Mouse (Mus musculus): ENCODE data around the gene Ddx54. TPM values are rescaled to one million over a fixed set of nuclear protein-coding genes. Genes with fewer than 3 reads are reported as not detected.

Gene Ddx54
- polyA plus RNA-seq, 1 experiment from 2014 or later = 64.1 TPM

DNA sequence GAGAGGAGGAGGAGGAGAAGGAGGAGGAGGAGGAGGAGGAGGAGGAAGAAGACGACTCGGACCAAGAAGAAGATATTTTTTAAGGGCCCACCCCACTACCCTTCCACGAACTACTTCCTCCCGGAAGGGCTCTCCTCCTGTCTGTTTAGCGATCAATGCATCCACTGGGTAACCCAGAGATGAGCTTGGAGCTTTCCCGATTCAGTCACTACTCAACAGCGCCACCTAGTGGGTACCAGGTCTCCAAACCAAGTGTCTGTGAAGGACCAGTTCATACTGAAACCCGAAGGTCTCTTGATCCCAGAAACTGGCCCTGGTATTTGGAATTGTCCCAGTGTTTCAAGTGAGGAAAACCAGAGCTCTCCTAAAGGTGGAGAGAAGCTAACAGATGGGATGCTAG lies 6.9 kb upstream of the Ddx54 start:
- H3K9me3 ChIP-seq = no peaks in the 10 kb centered on the region
- peaks cover 30% of the 10 kb centered on the region for H3K36me3 ChIP-seq (replicated peaks)
- WGBS = 6% methylated on average over 8 of the region's 8 CpGs
- H3K27me3 ChIP-seq (ENCODE audit: poor library complexity, severe bottlenecking) = peaks cover 7% of the 10 kb centered on the region; the same call in 1 of the 2 replicates
- peak; percentile 92 for DNase-seq (ENCODE audit: extremely low spot score, low spot score)
- H3K4me1 ChIP-seq = peaks cover 30% of the 10 kb centered on the region
- peak overlapping the region; percentile 51 for H3K4me3 ChIP-seq
- peak overlapping the region; percentile 81 for H3K27ac ChIP-seq

DNA sequence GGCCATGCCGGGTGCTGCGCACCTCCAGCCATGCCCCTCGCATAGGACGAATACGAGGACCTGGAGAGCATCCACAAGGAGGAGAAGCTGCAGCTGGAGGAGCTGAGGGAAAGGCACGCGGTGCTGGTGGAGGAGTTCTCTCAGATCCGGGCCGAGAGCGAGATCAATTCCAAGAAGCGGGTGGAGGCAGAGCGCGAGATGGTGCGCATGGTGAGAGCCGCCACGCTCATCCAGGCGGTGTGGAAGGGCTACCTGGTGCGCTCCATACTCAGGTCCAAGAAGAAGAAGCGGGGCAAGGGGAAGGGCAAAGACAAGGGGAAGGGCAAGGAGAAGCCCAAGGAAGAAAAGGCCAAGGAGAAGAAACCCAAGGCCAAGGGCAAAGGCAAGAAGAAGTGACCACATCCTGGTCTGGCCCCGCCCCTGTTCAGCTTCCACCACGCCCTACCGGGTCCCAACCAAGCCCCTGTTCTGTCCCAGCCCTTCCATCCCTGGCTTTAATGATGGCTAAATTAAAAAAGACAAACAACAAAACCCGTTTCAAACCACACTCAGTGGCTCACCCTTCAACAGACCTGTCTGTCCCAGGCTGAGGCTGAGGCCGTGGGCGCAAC lies 5.8 kb upstream of the Ddx54 start:
- Histone ChIP-seq H3K27ac (0 out of 2 replicates have a peak overlapping the region, but pooled peaks have one; percentile 30), H3K27me3 (ENCODE audit: poor library complexity, severe bottlenecking) (peaks cover 7% of the 10 kb centered on the region; the same call in 1 of the 2 replicates), H3K9me3 (no peaks in the 10 kb centered on the region), H3K4me3 (no peak overlapping the region), H3K4me1 (peaks cover 32% of the 10 kb centered on the region), H3K36me3 (replicated peaks) (peaks cover 27% of the 10 kb centered on the region)
- 71% methylated on average over 25 of the region's 25 CpGs for WGBS
- no peak for DNase-seq (ENCODE audit: extremely low spot score, low spot score)

DNA sequence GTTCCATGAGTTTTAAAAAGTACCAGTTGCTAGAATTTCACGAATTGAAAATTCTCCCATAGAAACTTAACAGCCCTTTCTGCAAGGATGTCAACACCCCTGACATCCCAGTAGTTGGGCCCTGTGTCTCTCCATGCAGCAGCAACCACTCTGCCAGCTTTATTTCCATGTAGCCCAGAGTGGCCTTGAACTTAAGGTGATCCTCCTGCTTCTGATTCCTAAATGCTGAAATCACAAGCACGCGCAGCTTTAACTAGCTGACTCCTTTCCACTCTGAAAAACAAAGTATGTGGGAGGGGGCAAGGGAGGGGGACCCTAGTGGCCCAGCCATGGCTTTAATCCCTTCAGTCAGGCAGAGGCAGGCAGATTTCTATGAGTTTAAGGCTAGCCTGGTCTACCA lies 5.2 kb upstream of the Ddx54 start:
- Histone ChIP-seq H3K36me3 (replicated peaks) (peaks cover 27% of the 10 kb centered on the region), H3K27me3 (ENCODE audit: poor library complexity, severe bottlenecking) (peaks cover 7% of the 10 kb centered on the region; the same call in 1 of the 2 replicates), H3K4me3 (no peak overlapping the region), H3K4me1 (peaks cover 32% of the 10 kb centered on the region), H3K9me3 (no peaks in the 10 kb centered on the region), H3K27ac (no peak overlapping the region)
- no peak for DNase-seq (ENCODE audit: extremely low spot score, low spot score)
- WGBS = 77% methylated on average over 3 of the region's 3 CpGs

DNA sequence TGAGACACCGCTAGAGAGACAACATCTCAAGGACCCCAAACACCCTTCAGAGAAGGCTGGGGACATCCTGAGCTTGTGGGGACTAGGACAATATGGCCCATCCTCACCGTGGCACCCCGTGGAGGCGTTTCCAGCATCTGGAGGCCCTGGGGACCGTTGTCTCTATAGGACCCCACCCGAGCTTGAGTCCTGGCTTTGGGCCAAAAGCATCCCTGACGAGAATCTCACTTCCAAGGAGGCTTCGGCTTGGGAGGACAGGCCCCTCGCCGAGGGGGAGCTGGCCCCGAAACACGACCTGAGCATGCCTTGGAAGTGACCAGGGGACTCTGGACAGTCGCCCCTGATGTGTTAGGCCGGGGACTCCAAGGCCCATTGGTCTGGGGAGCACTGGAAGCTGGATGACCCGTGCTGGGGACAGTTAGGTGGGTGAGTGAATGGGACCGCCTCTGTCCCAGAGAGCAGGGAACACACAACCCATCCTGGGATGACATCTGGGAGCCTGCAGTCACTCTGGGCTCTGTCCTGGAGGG lies 3.2 kb upstream of the Ddx54 start:
- WGBS = 92% methylated on average over 16 of the region's 16 CpGs
- no peak overlapping the region for H3K27ac ChIP-seq
- peaks cover 32% of the 10 kb centered on the region for H3K4me1 ChIP-seq
- H3K36me3 ChIP-seq (replicated peaks) = peaks cover 27% of the 10 kb centered on the region
- peaks cover 7% of the 10 kb centered on the region; the same call in 1 of the 2 replicates for H3K27me3 ChIP-seq (ENCODE audit: poor library complexity, severe bottlenecking)
- H3K4me3 ChIP-seq = no peak overlapping the region
- DNase-seq (ENCODE audit: extremely low spot score, low spot score) = no peak
- H3K9me3 ChIP-seq = no peaks in the 10 kb centered on the region

DNA sequence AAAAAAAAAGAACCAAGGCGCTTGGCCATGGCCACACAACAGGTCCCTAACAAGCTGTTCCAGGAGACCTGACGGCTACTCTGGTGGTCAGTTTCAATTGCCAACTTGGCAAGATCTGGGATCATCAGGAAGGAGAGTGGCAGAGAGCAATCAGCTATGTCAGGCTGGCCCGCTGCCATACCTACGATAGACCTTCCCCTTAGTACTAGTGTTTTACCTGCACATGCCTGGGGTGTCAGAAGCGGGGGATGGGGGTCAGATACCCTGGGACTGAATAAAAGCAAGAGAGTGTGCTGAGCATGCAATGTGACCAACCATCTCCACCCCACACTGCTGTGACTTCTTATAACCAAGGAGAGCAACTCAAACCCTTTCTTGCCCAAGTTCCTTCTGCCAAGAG lies 1.6 kb upstream of the Ddx54 start:
- Histone ChIP-seq H3K27me3 (ENCODE audit: poor library complexity, severe bottlenecking) (peaks cover 7% of the 10 kb centered on the region; the same call in 1 of the 2 replicates), H3K4me1 (peaks cover 20% of the 10 kb centered on the region), H3K9me3 (peaks cover 4% of the 10 kb centered on the region; the same call in 1 of the 2 replicates), H3K36me3 (replicated peaks) (peaks cover 40% of the 10 kb centered on the region), H3K27ac (no peak overlapping the region), H3K4me3 (peak overlapping the region; percentile 81)
- WGBS = 95% methylated on average over 5 of the region's 5 CpGs
- DNase-seq (ENCODE audit: extremely low spot score, low spot score) = no peak

DNA sequence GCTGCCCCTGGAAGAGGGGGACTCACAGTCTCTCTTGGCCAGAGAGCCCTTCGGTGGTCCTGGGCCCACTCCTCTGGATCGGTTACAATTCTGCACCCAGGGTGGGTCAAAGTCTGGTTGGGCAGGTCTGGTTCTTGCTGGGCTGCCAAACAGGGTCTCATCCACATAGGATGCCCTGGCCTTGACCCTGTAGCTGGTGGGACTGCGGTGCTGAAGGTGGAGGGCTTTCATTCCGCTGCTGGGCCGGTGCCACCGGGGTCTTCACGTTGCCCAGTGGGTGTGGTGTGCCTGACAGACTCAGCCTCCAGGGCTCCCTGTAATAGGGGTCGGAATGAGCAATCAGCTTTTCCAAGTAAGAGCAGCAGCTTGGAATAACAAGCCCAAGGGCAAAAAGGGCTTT lies 1.1 kb upstream of the Ddx54 start:
- 64% methylated on average over 8 of the region's 8 CpGs for WGBS
- H3K4me3 ChIP-seq = peak overlapping the region; percentile 81
- H3K36me3 ChIP-seq (replicated peaks) = peaks cover 44% of the 10 kb centered on the region
- peaks cover 7% of the 10 kb centered on the region; the same call in 1 of the 2 replicates for H3K9me3 ChIP-seq
- no peak for DNase-seq (ENCODE audit: extremely low spot score, low spot score)
- H3K4me1 ChIP-seq = peaks cover 20% of the 10 kb centered on the region
- H3K27ac ChIP-seq = peak overlapping the region; percentile 95
- H3K27me3 ChIP-seq (ENCODE audit: poor library complexity, severe bottlenecking) = peaks cover 4% of the 10 kb centered on the region; the same call in 1 of the 2 replicates

DNA sequence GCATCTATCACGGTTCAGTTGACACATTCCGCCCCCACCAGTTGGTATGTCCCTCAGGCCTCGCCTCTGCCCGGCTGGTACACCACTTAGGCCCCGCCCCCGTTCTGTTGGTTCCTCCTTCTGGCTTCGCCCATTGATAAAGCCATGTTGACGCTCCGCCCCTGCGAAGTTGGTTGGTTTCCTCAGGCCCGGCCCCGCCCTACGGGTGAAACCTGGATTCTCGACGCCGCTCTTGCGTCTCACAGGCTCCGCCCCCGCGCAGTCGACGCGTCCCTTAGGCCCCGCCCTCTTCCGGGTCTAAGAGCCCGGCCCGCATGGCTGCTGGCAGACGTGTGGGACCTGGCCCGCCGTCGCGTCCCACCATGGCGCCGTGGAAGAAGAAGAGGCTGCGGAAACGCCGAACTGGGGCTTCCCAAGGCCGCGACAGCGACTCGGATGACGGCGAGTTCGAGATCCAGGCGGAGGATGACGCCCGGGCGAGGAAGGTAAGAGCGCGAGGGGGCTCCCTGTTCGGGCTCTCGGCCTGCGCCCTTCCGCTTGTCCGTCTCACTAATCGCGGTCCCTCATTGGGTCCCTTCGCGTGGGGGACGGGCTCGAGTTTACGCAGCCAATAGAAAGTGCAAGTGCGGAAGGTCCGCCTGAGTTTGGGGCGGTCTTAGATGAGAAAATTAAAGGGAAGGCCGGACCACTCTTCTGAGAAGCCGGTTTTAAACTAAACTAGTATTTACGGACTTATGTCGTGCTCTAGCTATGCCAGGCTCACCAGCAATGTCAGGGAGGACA lies 474 bp downstream of the Ddx54 start:
- Histone ChIP-seq H3K9me3 (peaks cover 7% of the 10 kb centered on the region; the same call in 1 of the 2 replicates), H3K27ac (peak overlapping the region; percentile 95), H3K4me1 (peaks cover 20% of the 10 kb centered on the region), H3K27me3 (ENCODE audit: poor library complexity, severe bottlenecking) (no peaks in the 10 kb centered on the region), H3K36me3 (replicated peaks) (peaks cover 55% of the 10 kb centered on the region), H3K4me3 (peak overlapping the region; percentile 81)
- DNase-seq (ENCODE audit: extremely low spot score, low spot score) = peak; percentile 100
- 0% methylated on average over 69 of the region's 69 CpGs for WGBS

DNA sequence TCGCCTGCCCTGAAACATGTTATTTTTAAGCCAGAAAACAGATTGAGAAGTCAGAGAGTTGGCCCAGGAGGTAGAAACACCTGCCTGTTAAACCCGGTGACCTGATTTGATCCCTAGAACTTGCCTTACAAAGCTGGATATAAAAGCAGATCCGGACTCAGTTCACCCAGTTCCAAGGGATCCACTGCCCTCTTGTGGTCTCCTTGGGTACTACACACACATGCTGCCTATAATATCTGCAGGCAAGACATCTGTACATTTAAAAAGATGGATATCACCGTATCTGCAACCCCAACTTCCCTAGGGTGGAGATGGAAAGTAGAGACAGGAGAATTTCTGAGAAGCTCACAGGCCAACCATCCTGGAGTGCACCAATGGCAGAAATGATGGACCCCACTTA lies 3.4 kb downstream of the Ddx54 start:
- Histone ChIP-seq H3K4me1 (peaks cover 19% of the 10 kb centered on the region), H3K4me3 (no peak overlapping the region), H3K27me3 (ENCODE audit: poor library complexity, severe bottlenecking) (no peaks in the 10 kb centered on the region), H3K36me3 (replicated peaks) (peaks cover 63% of the 10 kb centered on the region), H3K27ac (no peak overlapping the region), H3K9me3 (peaks cover 7% of the 10 kb centered on the region; the same call in 1 of the 2 replicates)
- WGBS = 95% methylated on average over 4 of the region's 4 CpGs
- DNase-seq (ENCODE audit: extremely low spot score, low spot score) = no peak

DNA sequence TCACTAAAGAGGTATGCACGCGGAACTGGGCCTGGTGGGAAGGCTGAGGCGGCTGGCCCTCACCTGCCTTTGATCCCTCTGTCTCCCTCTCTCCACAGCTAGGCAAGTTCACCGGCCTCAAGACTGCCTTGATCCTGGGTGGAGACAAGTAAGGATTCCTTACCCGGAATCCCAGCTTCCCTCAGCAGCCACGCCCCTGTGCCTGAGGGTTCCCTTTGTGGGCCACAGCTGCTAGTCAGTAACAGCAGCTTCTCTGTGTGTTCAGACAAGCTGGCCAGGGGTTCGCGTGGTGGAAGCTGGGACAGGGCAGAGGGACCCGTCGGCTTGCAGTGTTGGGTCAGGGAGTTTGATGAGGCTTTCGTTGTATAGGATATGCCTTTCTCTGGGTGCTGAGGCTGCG lies 6.2 kb downstream of the Ddx54 start:
- peaks cover 92% of the 10 kb centered on the region for H3K36me3 ChIP-seq (replicated peaks)
- no peaks in the 10 kb centered on the region for H3K27me3 ChIP-seq (ENCODE audit: poor library complexity, severe bottlenecking)
- no peak overlapping the region for H3K27ac ChIP-seq
- H3K4me3 ChIP-seq = no peak overlapping the region
- DNase-seq (ENCODE audit: extremely low spot score, low spot score) = no peak
- H3K4me1 ChIP-seq = peaks cover 5% of the 10 kb centered on the region
- H3K9me3 ChIP-seq = peaks cover 7% of the 10 kb centered on the region; the same call in 1 of the 2 replicates
- WGBS = 84% methylated on average over 12 of the region's 12 CpGs

DNA sequence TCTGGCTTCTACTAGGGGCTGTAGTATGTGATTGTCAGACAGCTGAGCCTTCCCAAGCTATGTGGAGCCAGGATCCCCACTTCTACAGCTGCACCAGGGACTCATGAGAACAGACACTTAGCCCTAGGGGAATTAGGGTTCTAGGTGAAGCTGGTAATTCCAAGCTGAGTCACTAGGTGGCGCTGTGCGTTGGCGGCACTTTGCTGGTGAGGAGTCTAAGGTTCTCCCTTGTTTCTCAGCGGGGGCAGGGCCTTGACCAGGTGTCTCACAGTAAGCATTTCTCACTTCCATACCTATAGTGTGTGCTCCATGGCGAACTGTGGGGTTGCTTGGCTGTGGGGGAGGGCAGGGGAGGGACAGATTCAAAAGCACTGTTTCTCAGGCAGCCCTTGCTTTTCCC lies 6.7 kb downstream of the Ddx54 start:
- peak; percentile 65 for DNase-seq (ENCODE audit: extremely low spot score, low spot score)
- Histone ChIP-seq H3K4me1 (peaks cover under 1% of the 10 kb centered on the region), H3K27ac (no peak overlapping the region), H3K9me3 (peaks cover 7% of the 10 kb centered on the region; the same call in 1 of the 2 replicates), H3K4me3 (no peak overlapping the region), H3K36me3 (replicated peaks) (peaks cover 96% of the 10 kb centered on the region), H3K27me3 (ENCODE audit: poor library complexity, severe bottlenecking) (no peaks in the 10 kb centered on the region)
- WGBS = 22% methylated on average over 5 of the region's 5 CpGs

DNA sequence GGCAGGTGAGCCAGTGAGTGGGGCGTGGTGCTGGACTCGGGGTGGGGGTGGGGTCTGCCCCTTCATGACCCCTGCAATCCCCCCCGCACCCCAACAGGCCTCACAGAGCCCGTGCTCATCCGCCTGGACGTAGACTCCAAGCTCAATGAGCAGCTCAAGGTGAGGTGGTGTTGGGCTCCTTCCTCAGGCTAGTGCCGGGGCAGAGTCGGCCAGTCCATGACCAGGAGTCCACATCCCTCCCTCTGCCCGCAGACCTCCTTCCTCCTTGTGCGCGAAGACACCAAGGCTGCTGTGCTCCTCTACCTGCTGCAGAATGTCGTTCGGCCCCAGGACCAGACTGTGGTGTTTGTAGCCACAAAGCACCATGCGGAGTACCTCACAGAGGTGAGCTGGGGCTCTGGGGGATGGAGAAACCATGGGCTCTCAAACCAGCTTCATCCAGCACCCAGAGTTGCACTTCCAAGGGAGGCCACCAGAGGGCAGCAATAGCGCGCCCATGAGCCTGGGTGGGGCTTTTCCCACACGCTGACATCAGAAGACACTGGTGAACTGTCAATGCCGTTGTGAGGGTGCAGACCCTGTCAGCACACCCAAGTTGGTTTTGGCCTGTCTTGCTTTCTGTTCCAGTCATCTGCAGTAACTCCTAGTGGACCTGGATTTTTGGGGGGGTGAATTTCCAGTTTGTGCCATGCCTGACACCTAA lies 8.0 kb downstream of the Ddx54 start:
- 70% methylated on average over 18 of the region's 18 CpGs for WGBS
- peak; percentile 76 for DNase-seq (ENCODE audit: extremely low spot score, low spot score)
- peaks cover 7% of the 10 kb centered on the region; the same call in 1 of the 2 replicates for H3K9me3 ChIP-seq
- H3K27me3 ChIP-seq (ENCODE audit: poor library complexity, severe bottlenecking) = no peaks in the 10 kb centered on the region
- no peak overlapping the region for H3K27ac ChIP-seq
- H3K4me1 ChIP-seq = no peaks in the 10 kb centered on the region
- peaks cover 100% of the 10 kb centered on the region for H3K36me3 ChIP-seq (replicated peaks)
- H3K4me3 ChIP-seq = no peak overlapping the region

DNA sequence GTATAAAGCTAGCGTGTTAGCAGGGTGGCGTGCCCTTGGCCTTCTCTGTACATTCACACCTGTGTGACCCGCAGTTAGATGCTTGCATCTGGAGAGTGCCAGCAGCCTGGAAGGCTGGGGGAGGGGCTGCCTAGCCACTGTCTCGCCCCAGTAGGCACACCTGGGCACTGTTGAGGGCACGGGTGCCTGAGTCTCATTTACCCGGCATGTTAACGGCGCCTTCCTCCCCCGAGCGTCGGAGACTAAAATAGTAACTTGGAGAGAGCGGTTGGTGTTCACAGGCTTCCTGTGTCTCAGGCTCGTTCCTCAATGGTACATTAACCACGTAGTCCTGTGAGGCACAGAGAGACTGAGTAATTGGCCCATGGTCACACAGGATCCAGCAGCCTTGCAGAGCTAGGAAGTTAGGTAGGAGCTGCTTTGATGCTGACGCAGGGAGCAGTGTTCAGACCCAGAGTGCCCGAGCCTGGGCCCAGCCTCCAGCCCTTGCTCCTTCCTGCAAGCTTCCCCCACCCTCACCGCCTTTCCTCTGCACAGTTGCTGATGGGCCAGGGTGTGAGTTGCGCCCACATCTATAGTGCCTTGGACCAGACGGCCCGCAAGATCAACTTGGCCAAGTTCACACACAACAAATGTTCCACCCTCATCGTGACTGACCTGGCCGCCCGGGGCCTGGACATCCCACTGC lies 8.7 kb downstream of the Ddx54 start:
- WGBS = 96% methylated on average over 23 of the region's 23 CpGs
- Histone ChIP-seq H3K4me1 (peaks cover 6% of the 10 kb centered on the region), H3K9me3 (no peaks in the 10 kb centered on the region; the same call in 1 of the 2 replicates), H3K27me3 (ENCODE audit: poor library complexity, severe bottlenecking) (no peaks in the 10 kb centered on the region), H3K4me3 (no peak overlapping the region), H3K27ac (no peak overlapping the region), H3K36me3 (replicated peaks) (peaks cover 100% of the 10 kb centered on the region)
- DNase-seq (ENCODE audit: extremely low spot score, low spot score) = no peak

All from forebrain, embryonic 10.5 days (tissue).